Mouse (Mus musculus) hematopoietic stem cell, adult 5-6 weeks (primary cell): ENCODE data around the gene Susd1. TPM values are rescaled to one million over a fixed set of nuclear protein-coding genes. Genes with fewer than 3 reads are reported as not detected.

Experiments
- ATAC-seq, 2 experiments: fragments of 125-278 bp in 1 of 2; replicated peaks in 1 of 2; 2 replicates each; pipeline ENCODE4 v1.8.0; 2016 to 2017; ENCODE audit warnings: inconsistent platforms in 2 of 2, mild to moderate bottlenecking in 2 of 2, moderate number of reproducible peaks in 2 of 2, low read depth in 1 of 2, moderate TSS enrichment in 1 of 2; ENCODE audit not compliant: low FRiP score in 2 of 2, poor library complexity in 2 of 2, severe bottlenecking in 2 of 2, insufficient read depth in 1 of 2, low TSS enrichment in 1 of 2
- total RNA-seq: library from RNA; stranded (forward); fragments of 172-1452, 232-1000 nt; gene quantifications from 2 replicates; pipeline ENCODE4 v1.2.3, GENCODE M21; 2017

Susd1 gene
- total RNA-seq, 1 experiment from 2014 or later, result 131 TPM

GRCm38 (mm10) chr4:59365571-59365970 is 72.9 kb downstream of the Susd1 start:
- ATAC-seq, result no peak

- no peak for ATAC-seq
These were observed 73.9 kb downstream of the Susd1 start for GRCm38 (mm10) chr4:59364229-59365173.

DNA sequence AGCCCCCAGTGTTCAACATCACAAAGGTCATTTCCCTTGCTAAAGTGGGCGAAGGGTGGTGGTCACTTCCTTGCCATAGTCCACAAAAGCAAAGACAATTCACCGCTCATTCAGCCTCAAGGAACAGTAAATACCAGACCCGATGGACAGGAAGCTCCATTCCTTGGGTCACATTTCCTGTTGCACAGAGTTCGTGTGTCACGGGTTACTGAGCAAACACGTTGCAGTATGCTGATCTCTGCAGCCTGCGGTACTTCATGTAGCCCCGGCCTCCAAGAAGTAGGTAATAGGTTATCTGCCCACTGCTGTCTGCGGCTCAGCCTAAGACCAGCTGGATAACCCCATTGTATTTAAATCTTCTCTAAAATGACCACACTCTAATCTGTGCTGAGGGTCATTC is 75.4 kb downstream of the Susd1 start:
- ATAC-seq, result no peak; a peak in 1 of 4 replicates

DNA sequence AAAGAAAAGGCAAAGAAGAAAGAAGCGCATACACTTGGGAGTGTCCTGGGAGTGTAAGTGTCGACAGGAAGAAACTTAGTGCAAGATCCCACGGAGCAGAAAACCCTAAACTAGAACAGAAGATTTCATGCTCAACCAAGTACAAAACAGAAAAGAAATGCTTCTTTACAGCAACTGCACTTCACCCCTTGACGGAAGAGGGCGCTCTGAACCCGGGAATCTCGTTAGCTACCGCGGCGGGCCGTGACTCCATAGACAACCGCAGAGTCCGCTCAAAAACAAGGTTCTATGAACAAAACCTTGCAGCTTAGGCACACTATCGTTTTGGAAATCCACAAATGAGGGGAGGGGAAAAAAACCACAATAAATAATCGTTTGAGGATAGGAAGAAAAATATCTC is 77.7 kb downstream of the Susd1 start:
- ATAC-seq, result peak; percentile 72 to 80

DNA sequence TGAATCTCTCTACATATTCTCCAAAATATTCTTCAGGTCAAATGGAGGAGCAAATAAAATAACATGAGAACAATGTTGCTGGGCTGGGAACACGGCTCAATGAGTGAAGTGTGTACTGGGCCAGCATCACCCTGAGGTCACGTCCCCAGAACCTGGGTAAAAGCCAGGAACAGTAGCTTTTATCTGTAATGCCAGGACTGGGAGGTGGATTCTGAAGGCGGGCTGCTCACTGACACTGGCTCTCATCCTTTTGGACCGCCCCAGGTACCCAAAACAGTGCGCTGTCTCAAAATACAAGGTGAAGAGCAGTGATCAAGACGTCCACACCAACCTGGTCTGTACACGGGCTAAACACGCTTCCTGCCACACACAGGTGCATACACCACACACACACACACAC is 78.5 kb downstream of the Susd1 start:
- no peak for ATAC-seq

DNA sequence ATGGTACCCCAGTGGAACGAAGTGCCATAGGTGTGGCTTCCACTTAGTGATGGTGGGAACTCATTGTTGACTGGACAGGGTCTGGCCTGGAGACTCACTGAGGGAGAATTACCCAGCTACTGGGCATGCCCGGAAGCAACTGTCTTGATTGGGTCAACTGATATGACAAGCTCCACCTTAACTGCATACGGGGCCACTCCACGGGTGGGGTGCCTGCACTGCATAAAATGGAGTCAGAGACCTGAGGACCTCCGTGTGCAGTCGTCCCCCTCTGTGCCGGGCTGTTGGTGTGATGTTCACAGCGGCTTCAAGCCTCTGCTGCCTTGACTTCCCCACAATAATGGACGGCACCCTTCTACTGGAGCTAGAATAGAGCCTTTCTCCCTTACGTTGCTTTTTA is 79.5 kb downstream of the Susd1 start:
- no peak for ATAC-seq

GRCm38 (mm10) chr4:59355421-59355820 is 83.0 kb downstream of the Susd1 start:
- no peak for ATAC-seq

GRCm38 (mm10) chr4:59354666-59355065 is 83.8 kb downstream of the Susd1 start:
- ATAC-seq, result no peak

GRCm38 (mm10) chr4:59351938-59352337 is 86.5 kb downstream of the Susd1 start:
- no peak for ATAC-seq

- no peak for ATAC-seq
These were observed 88.1 kb downstream of the Susd1 start for GRCm38 (mm10) chr4:59350354-59350753.

GRCm38 (mm10) chr4:59349425-59350185 is 88.8 kb downstream of the Susd1 start:
- ATAC-seq, result no peak

DNA sequence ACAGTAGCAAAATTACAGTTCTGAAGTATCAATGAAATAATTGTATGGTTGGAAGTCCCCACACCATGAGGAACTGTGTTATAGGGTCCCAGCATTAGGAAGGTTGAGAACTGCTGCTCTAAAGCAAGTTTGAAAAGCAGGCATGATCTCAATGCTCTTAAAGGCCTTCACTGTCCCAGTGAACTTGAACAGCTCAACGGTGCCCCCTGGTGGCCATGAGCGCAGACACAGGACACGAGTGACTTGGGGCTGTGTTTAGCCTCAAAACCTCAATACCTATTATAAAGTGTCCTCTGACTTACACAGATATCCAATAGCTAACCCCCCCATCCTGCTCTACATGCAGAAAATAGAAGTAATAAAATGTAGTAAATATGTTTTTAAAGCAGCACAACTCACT is 97.7 kb downstream of the Susd1 start:
- peak; percentile 88 to 95 for ATAC-seq

- no peak for ATAC-seq
These were observed 98.4 kb downstream of the Susd1 start for GRCm38 (mm10) chr4:59340046-59340445.

- no peak for ATAC-seq
These were observed 99.4 kb downstream of the Susd1 start for GRCm38 (mm10) chr4:59338896-59339535.

- no peak for ATAC-seq
These were observed 100.9 kb downstream of the Susd1 start for GRCm38 (mm10) chr4:59337533-59337885.

DNA sequence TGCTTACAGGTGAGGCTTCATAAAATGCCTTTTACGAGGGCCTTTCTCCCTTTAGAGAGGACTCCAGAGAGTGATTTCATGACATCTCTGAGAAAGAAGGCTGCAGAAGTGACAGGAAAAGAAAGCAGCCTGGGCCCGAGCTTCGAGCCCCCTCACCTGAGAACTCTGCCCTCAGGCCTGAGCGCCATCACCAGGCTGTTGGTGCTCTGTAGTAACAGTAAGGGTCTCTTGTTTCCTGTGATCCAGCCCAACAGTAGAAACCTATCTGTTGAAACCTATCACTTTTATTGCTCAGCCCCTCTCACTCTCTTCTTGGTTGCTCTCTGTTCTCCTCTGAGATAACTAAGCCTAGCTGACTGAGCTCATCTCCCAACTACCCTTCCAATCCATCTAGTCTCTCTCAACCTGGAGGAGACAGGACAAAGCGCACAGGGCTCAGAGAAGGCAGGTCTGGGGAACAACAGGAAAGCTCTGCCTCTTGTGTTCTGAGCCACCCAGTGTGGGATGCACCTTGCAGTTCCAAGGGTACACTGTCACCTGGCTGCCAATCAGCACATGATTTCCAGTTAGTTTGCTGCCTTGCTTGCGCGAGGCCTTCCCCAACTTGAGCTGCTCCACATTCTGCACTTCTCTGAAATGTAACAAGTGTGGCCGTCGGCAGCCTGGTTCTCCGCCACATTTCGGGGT is 101.4 kb downstream of the Susd1 start:
- ATAC-seq, result no peak

- ATAC-seq, result no peak
These were observed 102.0 kb downstream of the Susd1 start for GRCm38 (mm10) chr4:59336439-59336809.
